Mouse (Mus musculus) neural tube, embryonic 10.5 days (tissue): ENCODE measurements around the gene Htr3b.
A peak's percentile ranks its signal among the peaks of the same experiment; 100 is the strongest.
"Not testable (repeated sequence)": the region's sequence is repeated elsewhere in the genome, so short reads cannot be mapped to it uniquely, and the experiment has no call there.

Experiments used
- DNase-seq: peaks from one replicate; pipeline ENCODE4 v3.0.0-alpha.2; 2017; ENCODE audit warnings: low spot score; ENCODE audit errors: extremely low spot score

The Htr3b gene

DNA sequence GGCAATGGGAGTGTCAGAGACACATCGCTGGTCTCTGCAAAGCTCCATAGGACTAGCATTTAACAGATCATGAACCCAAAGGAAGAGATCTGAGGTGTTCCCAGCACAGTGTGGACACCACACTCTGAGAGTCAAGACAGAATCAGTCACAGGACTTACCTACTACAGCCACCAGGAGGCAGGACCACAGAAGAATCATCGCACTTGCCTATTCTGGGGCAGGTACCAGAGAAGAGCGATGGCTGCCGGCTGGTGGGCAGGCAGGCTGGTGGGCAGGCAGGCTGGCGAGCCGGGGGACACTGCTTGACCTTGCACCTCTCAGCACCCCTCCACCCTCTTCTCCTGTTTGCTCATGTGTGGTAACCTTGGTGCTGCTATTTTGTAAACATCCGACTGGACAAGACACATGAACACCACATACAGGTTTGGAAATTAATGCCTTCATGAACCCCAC lies at the start of gene Htr3b:
Gene Htr3b (minus strand): TSS at position 404 of the 454 bp plus-strand sequence.
- DNase-seq, result no peak

GRCm38 (mm10) chr9:48999256-48999655 lies 34.5 kb upstream of the Htr3b start:
- no peak for DNase-seq

DNA sequence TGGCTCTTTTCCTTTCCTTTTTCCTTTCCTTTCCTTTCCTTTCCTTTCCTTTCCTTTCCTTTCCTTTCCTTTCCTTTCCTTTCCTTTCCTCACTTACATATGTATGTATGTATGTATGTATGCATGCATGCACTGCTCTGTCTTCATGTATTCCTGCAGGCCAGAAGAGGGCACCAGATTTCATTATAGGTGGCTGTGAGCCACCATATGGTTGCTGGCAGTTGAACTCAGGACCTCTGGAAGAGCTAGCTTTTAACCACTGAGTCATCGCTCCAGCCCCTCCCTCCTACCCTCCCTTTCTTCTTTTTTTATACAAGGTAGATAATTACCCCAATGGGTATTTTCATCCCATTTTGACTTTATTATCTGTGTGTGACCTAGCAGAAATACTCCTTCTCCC lies 30.9 kb upstream of the Htr3b start:
- no peak for DNase-seq

DNA sequence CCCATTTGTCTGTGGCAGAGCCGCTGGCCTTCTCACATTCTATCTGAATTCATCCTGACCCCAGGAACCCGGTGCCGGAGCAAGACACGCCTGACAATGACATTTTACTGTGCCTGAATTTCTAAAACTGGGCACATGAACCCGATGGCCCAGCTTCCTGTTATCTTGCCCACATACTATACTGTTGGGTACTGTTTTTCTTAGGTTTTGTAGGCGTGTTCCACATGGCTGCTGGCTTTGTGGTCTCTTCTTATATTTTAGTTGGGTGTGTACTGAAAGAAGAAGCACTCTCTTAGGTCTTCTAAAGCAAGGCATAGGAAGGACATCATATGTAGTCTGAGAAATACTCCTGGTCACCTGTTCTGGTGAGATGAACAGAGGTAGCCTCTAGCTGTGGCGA lies 30.0 kb upstream of the Htr3b start:
- no peak for DNase-seq

DNA sequence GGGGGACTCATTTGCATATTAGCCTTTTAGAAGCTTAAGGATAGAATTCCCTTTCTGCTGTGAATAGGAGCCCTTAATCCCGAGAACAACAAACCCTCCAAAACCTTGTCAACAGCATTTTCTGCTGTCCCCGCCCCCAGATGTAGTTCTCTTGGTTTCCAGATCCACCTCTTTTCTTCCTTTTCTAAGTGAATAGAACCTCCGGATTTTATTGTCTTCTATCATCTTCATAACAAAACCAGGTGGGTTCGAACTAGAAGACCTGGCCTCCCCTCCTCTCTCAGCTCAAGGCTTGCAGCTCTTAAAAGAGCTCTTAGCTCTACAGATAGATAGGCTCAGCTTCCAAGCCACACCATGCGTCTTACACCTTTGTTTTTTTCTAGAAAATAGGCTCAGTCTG lies 26.9 kb upstream of the Htr3b start:
- no peak for DNase-seq

- no peak for DNase-seq
Measured at GRCm38 (mm10) chr9:48987201-48988101, 22.7 kb upstream of the Htr3b start.

- peak; percentile 27 for DNase-seq
Measured at GRCm38 (mm10) chr9:48986616-48987141, 21.9 kb upstream of the Htr3b start.

GRCm38 (mm10) chr9:48985708-48986088 lies 20.9 kb upstream of the Htr3b start:
- DNase-seq, result no peak

- DNase-seq, result peak; percentile 98
Measured at GRCm38 (mm10) chr9:48984845-48985707, 20.3 kb upstream of the Htr3b start, which contains the start of gene Usp28. Usp28 (plus strand) TSS chr9:48985375.

DNA sequence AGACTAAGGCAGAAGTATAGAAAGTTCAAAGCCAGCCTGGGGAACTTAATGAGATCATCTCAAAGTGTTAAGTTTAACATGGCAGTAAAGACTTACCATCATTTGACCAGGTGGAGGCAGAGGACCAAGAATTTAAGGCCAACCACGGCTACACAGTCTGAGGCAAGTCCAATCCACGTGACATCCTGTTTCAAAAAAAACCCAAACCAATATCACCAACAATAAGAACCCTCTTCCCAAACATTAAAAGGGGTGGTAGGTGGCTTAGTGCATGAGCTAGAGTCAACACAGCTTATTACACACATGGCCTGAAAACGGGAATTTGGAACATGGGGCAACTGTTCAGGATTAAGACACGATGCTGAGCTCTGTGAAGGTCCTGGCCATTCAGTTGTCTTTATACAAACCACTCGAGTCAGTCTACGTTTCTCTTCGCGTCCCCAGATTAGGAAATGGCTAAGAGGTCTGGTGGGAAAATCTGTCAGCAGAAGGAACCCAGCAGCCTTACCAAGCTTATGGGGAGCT lies 19.6 kb upstream of the Htr3b start:
- no peak for DNase-seq

DNA sequence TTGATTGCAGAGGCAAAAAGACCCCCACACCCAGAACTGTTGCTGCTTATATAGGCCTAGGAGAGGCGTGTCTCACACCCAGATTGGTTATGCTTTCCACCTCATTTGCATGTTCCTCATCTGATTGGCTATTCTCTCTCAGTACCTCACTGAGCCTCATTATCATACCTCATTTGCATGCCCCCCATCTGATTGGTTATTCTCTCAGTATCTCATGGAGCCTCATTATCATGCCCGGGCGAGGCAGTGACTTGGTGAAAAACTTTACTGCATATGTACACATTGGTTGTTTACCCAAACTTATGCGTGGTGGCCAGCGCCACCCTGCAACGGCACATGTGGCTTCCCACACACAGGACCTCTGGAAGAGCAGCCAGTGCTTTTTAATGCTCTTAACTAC lies 19.0 kb upstream of the Htr3b start:
- DNase-seq, result not testable (repeated sequence)

DNA sequence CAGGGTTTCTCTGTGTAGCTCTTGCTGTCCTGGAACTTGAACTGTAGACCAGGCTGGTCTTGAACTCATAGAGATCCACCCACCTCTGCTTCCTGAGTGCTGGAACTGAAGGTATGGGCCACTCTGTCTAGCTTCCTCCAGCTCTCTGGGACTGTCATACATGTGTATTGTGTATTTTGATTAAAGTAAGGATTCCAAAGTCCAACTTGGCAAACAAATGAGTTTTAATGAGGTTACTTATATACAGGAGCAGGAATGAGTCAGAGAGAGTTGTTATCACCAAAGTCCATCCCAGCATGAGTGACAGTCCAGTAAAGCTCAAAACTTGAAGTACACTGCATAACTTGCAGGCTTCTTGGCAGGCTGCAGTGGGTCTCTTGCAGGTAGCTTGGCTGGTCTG lies 17.0 kb upstream of the Htr3b start:
- DNase-seq, result no peak

DNA sequence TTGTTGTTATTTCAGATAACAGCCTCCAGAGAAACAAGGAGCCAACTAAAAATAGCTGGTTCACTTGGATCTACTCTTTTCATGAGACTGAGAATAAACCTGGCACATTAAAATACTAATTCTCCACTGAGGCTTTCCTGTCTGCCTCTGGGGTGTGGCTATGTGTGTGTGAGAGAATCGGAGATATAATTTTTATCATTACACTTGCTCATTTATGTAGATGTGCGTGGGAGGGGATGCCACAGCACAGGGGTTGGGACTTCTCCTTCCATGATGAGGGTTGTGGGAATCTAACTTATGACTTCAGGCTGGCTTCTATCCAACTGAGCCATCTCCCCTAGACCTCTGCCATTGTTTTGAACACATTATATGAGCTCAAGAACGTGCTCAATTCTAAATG lies 16.0 kb upstream of the Htr3b start:
- DNase-seq, result no peak

DNA sequence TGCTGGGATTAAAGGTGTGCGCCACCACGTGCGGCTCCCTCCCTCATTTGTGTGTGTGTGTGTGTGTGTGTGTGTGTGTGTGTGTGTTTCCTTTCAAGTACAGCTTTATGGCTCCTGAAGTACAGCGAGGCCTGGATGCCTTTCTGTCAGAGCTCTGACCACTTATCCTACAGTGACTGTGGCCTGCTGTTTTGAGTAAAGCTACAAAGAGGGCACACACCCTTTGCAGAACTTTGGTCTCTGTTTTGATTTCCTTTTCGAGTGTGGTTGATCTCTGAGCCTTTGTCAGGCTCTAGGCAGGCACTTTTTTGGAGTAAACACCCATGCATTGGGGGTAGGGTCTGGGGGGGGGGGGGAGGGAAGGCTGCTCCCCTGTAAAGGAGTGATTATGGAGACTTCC lies 15.6 kb upstream of the Htr3b start:
- DNase-seq, result no peak

DNA sequence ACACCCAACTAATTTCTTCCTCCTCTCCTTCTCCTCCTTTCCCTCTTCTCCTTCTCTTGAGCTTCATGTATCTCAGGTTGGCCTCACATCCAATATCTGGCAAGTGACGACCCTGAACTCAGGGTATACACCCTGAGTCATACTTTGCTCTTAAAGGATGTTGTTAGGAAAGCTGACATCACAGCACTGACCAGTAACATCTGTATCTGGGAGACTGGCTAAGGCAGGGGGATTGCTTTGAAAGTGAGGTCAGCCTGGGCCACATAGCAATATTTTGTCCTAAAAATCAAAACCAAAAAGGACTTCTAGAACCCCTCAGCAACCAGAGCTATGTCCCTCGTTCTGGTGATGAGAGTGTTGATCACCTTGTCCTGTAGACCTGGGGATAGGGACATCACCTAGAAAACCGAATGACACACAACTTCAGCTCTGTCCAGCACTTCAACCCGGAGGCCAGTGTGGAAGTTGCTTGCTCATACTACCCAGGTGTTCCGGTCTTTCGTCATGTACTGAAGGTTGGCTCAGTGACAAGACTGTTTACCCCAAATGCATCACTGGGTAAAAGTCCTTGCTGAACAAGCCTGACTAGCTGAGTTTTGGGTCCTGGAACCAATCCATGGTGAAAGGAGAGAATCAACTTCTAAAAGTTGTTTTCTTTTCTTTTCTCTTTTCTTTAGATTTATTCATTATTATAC lies 12.0 kb upstream of the Htr3b start:
- no peak for DNase-seq

DNA sequence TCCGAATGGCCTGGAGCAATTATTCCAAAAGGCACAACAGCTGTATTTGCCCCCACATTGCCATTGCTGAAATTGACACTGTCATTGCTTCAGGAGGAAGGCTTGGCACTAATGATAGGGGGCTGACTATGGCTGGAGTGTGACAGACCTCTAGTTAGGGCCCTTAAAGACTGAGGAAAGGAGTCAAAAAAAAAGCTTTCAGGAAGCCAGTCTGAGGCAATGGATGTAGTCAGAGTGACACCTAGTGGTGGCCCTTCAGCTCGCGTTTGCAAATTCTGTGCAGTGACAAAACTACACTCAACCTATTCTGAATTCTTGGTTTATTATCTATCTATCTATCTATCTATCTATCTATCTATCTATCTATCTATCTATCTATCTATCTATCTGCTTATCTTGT lies 7.7 kb upstream of the Htr3b start:
- DNase-seq, result peak; percentile 33

DNA sequence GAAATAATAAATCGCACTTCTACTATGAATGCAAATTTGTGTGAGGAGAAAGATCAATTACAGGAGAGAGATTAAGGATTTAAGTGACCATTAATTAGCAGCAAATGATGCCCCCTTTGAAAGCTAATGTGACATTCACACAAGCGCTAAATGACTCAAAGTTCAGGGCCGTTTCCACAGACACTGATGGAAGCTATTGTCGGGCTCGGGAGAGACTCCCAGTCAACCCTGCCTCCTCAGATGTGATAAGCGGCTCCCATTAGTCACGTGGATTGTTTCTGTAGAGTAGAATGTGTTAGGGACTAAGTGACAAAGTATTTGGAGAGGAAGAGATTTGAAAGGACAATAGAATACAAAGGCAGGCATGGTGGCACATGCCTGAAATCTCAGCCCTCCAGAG lies 2.7 kb downstream of the Htr3b start:
- DNase-seq, result no peak

DNA sequence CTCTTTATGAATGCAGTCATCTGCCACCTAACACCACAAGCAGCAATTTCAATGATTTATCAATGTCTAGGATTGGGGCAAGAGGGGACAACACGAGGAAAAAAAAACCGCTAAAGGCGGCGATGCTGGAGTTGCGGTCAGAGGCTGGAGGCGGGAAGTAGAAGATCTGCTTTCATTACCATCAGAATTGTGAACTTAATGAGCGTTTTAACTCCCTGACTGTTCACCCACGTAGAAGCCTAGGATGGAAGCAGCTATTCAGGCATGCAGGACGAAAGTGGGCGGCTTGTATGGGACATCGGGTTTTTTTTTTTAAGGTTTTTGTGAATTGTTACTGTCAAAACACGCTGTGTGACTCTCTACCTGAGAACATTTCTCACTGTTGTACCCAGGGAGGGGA lies 3.5 kb downstream of the Htr3b start:
- DNase-seq, result no peak

DNA sequence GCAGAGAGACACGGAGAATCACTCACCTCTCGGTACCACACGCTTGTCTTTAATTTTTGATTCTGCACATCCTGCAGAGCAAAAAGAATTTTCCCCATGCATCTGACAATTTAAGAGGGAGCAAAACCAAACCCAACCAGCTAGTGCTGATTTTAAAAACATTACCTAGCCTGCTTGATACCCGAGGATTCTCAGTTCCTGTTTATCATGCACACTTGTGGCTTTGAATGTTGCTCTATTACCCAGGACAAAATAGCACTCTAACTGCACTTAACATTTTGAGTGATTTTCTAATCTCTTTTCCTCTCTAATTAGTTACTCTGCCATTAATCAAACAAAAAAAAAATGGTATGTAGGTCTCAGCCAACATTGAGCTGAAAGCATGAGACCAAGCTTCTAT lies 17.2 kb downstream of the Htr3b start:
- no peak for DNase-seq

DNA sequence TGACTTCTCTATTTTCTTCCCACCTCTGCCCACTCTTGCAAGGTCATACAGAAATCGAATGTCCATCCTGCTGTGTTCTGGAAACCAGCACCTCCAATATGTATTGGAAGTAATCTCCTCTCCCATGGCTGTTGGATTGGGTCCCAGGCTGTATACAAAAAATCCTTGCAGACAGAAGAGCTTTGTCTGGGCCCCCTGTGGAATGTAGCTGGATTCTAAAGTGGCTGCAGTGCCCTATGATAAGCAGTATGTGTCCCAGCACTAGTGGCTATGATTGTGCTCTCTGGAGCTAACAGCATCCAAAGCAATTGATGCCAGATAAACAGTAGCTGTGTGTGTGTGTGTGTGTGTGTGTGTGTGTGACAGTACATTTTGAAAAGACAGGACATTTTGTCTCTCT lies 22.4 kb downstream of the Htr3b start:
- no peak for DNase-seq

DNA sequence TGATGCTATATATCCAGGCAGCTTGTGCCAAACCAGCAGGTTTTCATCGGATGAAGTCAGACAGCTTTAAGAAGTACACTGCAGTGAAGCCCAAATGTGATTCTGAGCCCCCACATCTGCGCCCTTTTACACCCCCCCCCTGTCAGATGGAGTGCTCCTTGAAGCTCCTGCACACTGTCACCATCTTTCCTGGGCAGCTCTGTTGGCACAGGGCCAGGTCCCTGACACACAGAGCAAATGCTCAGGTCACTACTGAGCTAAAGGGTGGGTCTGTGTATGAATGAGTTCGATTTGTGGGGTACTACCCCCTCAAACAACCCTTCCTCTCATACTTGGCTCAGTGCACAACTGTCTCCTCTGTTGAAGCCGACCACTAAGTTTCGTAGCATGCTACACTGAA lies 35.4 kb downstream of the Htr3b start:
- DNase-seq, result no peak
